Mouse (Mus musculus): Measurements from ENCODE around the gene Gm14459. TPM values are rescaled to one million over a fixed set of nuclear protein-coding genes. Genes with fewer than 3 reads are reported as not detected.
"Not testable (repeated sequence)": the region's sequence is repeated elsewhere in the genome, so short reads cannot be mapped to it uniquely, and the experiment has no call there.

Gm14459 gene
- total RNA-seq (2022) = not detected

GRCm38 (mm10) chrX:8524854-8525253 is at the start of gene Gm14459:
Gene Gm14459 (minus strand): TSS chrX:8524954.
- DNase-seq (ENCODE audit: low spot score in 2 of 2) = no peak

- not testable (repeated sequence) for DNase-seq (ENCODE audit: low spot score in 2 of 2)
Measured at GRCm38 (mm10) chrX:8548155-8548554, 23.4 kb upstream of the Gm14459 start, which contains the start of gene Ssxb6. Gene Ssxb6 (minus strand): TSS chrX:8548255.

Other genes with a start within 250 kb of the Gm14459 start
- not detected for gene Ssxb10, start 197.5 kb downstream of the Gm14459 start, total RNA-seq (2022)
- not detected for gene Ssxb9, start 158.0 kb downstream of the Gm14459 start, total RNA-seq (2022)
- gene Ssxb1, start 111.6 kb downstream of the Gm14459 start, total RNA-seq (2022) = not detected
- not detected for gene Ssxb2, start 63.2 kb downstream of the Gm14459 start, total RNA-seq (2022)
- not detected for gene Ssxb6, start 23.3 kb upstream of the Gm14459 start, total RNA-seq (2022)
- gene Ssxb3, start 66.9 kb upstream of the Gm14459 start, total RNA-seq (2022) = not detected
- not detected for gene Ssxb8, start 165.9 kb upstream of the Gm14459 start, total RNA-seq (2022)
- gene Ssx9, start 223.5 kb upstream of the Gm14459 start, total RNA-seq (2022) = under 1 TPM in 1 of 4 experiments, not detected in 3; 0.78 TPM

Data from layer of hippocampus, adult 8-10 months (tissue).